Mouse (Mus musculus): ENCODE results near the gene Bcas3.

Gene Bcas3

GRCm38 (mm10) chr11:85667176-85667575, 314.2 kb downstream of the Bcas3 start:
- no peak for DNase-seq (ENCODE audit: low read depth, low spot score)

GRCm38 (mm10) chr11:85667741-85668140, 314.8 kb downstream of the Bcas3 start:
- DNase-seq (ENCODE audit: low read depth, low spot score) = peak; percentile 54

GRCm38 (mm10) chr11:85672881-85673475, 320.0 kb downstream of the Bcas3 start:
- no peak for DNase-seq (ENCODE audit: low read depth, low spot score)

DNA sequence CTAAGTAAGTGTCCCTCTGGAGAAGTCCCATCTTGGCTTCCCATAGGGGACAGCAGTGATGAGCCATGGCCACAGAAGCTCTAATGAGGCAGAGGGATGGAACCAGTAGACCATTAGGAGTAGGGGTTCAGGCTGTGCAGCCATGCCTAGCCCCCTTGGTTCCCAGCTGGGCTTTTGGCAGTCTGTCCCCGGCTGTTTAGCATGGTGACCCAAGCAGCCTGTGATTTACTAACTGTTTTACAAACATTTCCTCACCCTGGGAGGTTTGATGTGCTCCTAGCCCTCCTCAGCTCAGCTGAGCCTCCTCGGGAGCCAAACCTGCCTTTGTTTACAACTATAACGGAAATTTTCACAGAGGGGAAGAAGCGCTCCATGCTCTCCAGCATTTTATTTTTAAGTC, 322.3 kb downstream of the Bcas3 start:
- DNase-seq (ENCODE audit: low read depth, low spot score) = peak; percentile 33

DNA sequence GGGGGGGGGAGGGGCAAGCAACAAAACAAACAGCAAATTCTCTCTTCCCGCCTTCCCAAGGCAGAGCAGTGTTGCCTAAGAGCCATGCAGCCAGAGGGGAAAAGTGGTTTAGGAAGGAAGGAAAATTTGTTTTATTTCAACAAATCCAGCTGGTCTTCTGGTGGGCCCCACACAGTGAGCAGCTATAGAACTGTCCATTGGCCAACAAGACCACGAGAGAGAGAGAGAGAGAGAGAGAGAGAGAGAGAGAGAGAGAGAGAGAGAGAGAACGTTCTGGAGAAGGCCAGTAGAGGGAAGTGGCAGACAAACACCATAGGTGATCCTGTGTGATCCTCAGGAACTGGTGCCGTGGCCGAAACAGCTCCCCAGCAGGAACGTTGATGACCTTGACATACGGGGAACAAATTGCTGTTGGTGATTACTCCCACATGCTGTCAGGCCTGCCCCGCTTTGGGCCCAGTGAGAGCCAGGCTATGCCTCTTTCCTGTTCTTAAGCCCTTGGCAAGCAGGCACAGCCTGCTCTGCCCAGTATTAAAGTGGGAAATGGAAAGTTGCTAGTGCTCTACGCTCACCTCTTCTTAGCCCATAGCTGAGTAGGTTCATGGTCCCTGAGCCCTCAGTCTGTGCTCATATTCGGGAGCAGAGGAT, 323.5 kb downstream of the Bcas3 start:
- peak; percentile 40 for DNase-seq (ENCODE audit: low read depth, low spot score)

DNA sequence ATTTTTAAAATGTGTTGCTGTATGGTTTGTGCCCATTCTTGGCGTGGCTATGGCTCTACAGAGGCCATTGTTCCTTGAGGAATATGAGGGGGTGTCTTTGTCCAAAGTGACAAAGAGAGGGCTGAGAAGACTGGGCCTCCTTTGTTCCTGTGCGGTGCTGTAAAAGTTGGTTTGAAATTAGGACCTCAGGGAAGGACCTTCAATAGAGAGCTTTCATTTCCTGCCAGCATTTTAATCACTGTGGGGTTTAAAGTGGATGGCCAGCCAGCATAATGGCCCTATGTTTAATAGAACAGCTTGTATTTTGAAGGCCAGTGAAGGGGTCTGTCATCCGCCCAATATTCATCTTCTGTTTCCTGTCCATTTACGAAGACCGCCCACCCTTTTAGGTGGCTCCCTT, 325.7 kb downstream of the Bcas3 start:
- peak; percentile 27 for DNase-seq (ENCODE audit: low read depth, low spot score)

GRCm38 (mm10) chr11:85681580-85682419, 328.8 kb downstream of the Bcas3 start:
- DNase-seq (ENCODE audit: low read depth, low spot score) = no peak

DNA sequence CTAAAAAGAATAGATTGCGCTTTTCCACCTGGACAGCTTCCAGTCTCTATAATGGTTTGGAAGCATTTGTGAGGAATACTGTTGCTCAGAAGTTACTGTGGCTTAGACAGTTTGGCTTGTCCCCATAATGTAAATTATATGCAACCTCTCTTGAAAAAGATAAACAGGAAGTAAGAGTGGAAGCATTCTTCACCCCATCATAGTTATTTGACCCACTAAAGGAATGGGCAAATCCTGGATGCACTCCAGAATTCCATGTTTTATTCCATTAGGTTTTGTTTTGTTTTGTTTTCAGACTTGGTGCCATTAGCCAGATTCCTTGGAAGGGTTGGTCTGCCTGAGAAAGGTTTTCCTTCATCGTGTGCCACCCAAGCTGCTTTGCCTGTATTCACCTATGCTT, 332.0 kb downstream of the Bcas3 start:
- DNase-seq (ENCODE audit: low read depth, low spot score) = no peak

DNA sequence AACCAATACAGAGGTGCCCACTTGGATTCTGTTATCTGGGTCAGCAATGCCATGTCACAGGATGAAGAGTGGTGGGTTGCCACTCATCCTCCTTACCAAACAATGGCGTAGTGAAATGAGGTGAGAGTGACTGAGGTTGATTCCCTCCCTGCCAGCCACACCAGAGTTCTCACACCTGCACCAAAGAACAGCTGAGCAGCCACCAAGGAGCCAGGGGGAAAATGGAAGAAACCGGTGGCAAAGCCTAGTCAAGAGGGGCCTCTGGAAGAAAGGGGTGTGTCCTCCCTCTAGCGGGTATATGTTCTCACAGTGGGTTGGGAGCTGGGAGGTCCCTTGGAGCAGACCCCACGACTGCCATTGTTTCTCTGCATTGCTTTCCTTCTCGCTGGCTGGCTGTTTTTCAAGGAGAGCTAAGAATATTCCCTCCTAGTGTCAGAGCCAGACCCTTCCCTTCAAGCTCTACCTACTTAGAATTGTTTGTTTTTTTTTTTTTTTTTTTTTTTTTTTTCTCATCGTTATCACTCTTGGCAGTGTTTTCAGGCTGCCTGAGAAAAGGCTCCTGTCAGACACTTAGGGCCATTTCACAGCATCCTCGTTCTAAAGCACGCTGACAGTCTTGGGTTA, 335.0 kb downstream of the Bcas3 start:
- DNase-seq (ENCODE audit: low read depth, low spot score) = no peak

DNA sequence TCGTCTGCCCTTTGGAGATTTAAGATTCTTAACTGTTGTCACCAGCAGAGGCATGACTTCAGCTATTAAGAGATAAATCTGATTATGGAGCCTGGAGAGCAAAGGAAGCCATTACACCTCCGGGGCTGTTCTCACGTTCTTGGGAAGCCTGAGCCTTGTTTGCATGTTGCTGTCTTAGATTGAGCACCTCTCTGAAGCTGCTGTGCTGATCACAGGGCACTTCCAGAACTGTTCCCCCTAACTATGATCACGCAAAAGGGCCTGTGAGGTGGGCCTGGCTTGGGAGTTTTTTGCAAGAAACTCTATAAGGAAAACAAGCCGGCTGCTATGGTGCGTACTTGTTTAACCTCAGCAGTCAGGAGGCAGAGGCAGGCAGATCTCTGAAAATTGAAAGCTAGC, 335.5 kb downstream of the Bcas3 start:
- no peak for DNase-seq (ENCODE audit: low read depth, low spot score)

- DNase-seq (ENCODE audit: low read depth, low spot score) = no peak
These were observed 336.3 kb downstream of the Bcas3 start for GRCm38 (mm10) chr11:85689226-85689625.

- no peak for DNase-seq (ENCODE audit: low read depth, low spot score)
These were observed 338.3 kb downstream of the Bcas3 start for GRCm38 (mm10) chr11:85691285-85691684.

GRCm38 (mm10) chr11:85695614-85696263, 342.8 kb downstream of the Bcas3 start:
- DNase-seq (ENCODE audit: low read depth, low spot score) = no peak

DNA sequence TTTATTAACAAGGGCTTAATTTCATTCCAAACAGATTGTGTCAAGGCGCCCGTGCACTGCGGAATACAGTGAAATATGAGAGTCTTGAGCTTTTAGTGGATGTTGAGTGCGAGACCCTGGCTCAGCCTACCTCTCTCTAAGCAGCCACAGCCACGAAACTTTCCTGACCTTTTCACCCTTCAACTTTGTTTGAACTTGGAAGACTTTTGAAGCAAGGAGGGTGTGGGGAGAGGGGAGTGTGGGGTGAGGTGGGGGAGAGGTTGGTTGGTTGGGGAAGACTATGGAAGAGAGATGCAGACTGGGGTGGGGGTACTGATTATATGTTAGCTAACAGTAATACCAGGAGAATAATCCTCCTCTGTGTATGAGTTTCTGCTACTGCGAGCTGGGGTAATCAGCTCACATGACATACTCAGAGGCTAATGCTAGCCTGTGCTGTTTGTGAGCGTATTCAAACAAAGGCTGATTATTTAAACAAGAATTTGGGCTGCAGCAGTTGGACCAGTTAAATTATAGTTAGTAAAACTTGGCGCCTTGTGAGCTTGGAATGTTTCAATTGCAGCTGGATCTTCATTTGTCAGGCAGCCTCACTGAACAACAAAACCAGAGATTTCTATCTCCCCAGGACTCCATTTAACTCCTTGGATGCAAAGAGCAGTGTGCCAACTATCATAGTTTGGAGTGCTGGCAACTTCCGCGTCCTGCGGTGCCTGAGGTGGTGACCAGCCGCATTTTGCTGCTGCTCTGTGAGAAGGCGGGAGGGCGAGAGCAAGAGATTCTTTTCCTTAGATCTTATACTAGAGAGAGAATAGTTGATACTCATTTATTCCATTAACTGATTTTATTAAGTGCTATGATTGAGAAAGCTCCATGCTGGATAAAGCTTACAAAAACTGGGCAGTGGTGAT, 343.8 kb downstream of the Bcas3 start:
- peak; percentile 56 for DNase-seq (ENCODE audit: low read depth, low spot score)

DNA sequence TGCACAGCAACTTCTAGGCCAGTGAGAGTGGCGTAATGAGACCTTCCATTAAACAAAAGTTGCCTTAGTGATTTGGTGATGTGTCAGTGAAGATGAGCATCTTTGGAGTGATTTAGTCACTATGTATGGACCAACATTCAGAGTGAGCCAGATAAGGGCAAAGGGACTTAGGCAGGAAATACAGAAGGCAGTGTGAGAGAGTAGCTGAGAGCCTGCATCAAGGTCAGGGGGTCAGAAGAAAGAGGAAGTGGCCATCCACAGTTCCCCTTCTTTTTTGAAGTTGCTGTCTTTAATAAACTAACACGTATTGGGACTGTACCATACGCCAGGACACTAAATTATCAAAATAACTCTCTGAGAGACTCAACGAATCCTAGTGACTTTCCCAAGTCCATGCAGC, 344.5 kb downstream of the Bcas3 start:
- DNase-seq (ENCODE audit: low read depth, low spot score) = no peak

DNA sequence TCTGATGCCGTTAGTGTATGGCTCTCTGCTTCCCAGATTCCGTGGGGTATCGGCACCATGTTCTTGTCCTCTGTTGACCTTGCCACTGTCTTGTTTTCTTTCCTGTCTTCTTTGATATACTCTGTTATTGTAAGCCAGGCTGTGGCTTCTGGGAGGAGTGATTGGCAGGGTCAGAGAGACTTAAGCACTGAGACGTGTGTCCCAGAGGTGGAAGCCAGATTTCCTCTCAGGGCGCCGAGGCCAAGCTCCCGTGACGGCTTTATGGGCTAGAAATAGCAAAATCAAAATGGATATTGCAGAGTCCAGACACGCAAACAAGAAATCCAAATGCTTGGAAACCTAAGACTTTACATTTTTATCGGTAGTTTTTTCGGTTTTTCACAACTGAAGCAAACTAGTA, 345.3 kb downstream of the Bcas3 start:
- DNase-seq (ENCODE audit: low read depth, low spot score) = no peak

- DNase-seq (ENCODE audit: low read depth, low spot score) = no peak
These were observed 351.2 kb downstream of the Bcas3 start for GRCm38 (mm10) chr11:85704062-85704748.

- DNase-seq (ENCODE audit: low read depth, low spot score) = no peak
These were observed 353.7 kb downstream of the Bcas3 start for GRCm38 (mm10) chr11:85706630-85707029.

- DNase-seq (ENCODE audit: low read depth, low spot score) = no peak
These were observed 354.5 kb downstream of the Bcas3 start for GRCm38 (mm10) chr11:85707496-85707895.

DNA sequence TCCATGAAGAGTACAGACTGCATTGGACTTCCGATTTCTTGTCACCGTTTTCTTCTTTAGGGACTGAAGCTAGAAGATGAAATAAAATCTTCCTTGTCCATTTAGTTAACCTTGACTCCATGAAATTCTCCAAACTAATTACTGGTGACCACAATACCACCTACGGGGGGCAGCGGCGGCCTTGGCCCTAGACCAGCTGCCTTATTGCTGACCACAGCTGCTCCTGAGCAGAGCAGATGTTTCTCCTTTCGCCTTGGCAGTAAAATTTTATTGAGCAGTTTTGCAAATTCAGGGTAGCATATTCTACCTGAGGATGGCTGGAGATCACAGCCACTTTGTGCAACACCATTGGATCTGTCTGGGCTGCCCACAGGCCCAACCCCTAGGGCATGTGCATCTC, 356.2 kb downstream of the Bcas3 start:
- DNase-seq (ENCODE audit: low read depth, low spot score) = peak; percentile 42

Data from forelimb bud, embryonic 11.5 days (tissue).